Mouse (Mus musculus) liver, embryonic 14.5 days (tissue): Measurements from ENCODE around the gene Sparcl1. TPM values are rescaled to one million over a fixed set of nuclear protein-coding genes. Genes with fewer than 3 reads are reported as not detected.
A peak's percentile ranks its signal among the peaks of the same experiment; 100 is the strongest.

Experiments
- ATAC-seq: fragments of 200-750 bp; cut with Nextera tagmentation; 2 replicates; pipeline ENCODE4 v1.8.0; 2017; ENCODE audit warnings: moderate number of reproducible peaks, mild to moderate bottlenecking, moderate library complexity; ENCODE audit not compliant: insufficient read depth
- DNase-seq, 3 experiments: peaks; one replicate each; pipeline ENCODE4 v3.0.0-alpha.2; 2012 to 2013; ENCODE audit warnings: low read depth in 3 of 3, low spot score in 3 of 3
- H3K27ac ChIP-seq: fragments of 300-500 bp; sonication (generic); 2 replicates; pipeline ENCODE4 v1.5.1; 2014; ENCODE audit warnings: moderate library complexity, mild to moderate bottlenecking, control low read depth, inconsistent platforms
- H3K27me3 ChIP-seq: fragments of 300-500 bp; sonication (generic); 2 replicates; pipeline ENCODE4 v1.6.1; 2014; ENCODE audit warnings: mild to moderate bottlenecking, low read length, moderate library complexity; ENCODE audit not compliant: control insufficient read depth, insufficient read depth
- H3K36me3 ChIP-seq: fragments of 300-500 bp; sonication (generic); replicated peaks from 2 replicates; pipeline ENCODE4 v1.6.1; 2014; ENCODE audit warnings: low read depth; ENCODE audit not compliant: control insufficient read depth, insufficient read depth
- H3K4me1 ChIP-seq, 2 experiments: fragments of 200-500 bp in 1 of 2; fragments of 300-500 bp in 1 of 2; sonication (generic) in 1 of 2; replicated peaks; 2 replicates each; pipeline ENCODE4 v1.6.1; 2012 to 2014; ENCODE audit warnings: antibody characterized with exemption in 1 of 2, inconsistent platforms in 1 of 2, low read length in 1 of 2; ENCODE audit not compliant: control insufficient read depth in 2 of 2, insufficient read depth in 2 of 2
- H3K4me2 ChIP-seq: fragments of 300-500 bp; sonication (generic); 2 replicates; pipeline ENCODE4 v1.6.1; 2014; ENCODE audit warnings: low read depth, mild to moderate bottlenecking, control low read depth, moderate library complexity
- H3K4me3 ChIP-seq, 2 experiments: fragments of 200-500 bp in 1 of 2; fragments of 300-500 bp in 1 of 2; sonication (generic) in 1 of 2; 2 replicates each; pipeline ENCODE4 v1.5.1; 2012 to 2014; ENCODE audit warnings: low read depth in 2 of 2, low read length in 2 of 2, mild to moderate bottlenecking in 2 of 2, control low read depth in 1 of 2, inconsistent platforms in 1 of 2, moderate library complexity in 1 of 2; ENCODE audit not compliant: insufficient read depth in 1 of 2
- H3K9ac ChIP-seq: fragments of 300-500 bp; sonication (generic); replicated peaks from 2 replicates; pipeline ENCODE4 v1.6.1; 2014; ENCODE audit warnings: mild to moderate bottlenecking, control low read depth, moderate library complexity
- H3K9me3 ChIP-seq: fragments of 300-500 bp; sonication (generic); 2 replicates; pipeline ENCODE4 v1.6.1; 2016; ENCODE audit warnings: low read length, mixed read lengths; ENCODE audit not compliant: control insufficient read depth
- CTCF ChIP-seq: IDR thresholded peaks from 2 replicates; pipeline ENCODE4 v1.5.1; 2016; ENCODE audit warnings: antibody characterized with exemption, low read depth, control low read depth
- EP300 ChIP-seq: IDR thresholded peaks from 2 replicates; pipeline ENCODE4 v1.6.1; 2016; ENCODE audit warnings: antibody characterized with exemption, low read depth
- WGBS: fragments of 180-500 bp; shearing (Covaris S2); extraction: QIAGEN DNeasy Blood & Tissue Kit; methylation state at CpG from one replicate; pipeline ENCODE4 v1.1.7; 2014; ENCODE audit not compliant: insufficient replicate concordance; 5-methylcytosine and 5-hydroxymethylcytosine counted together
- polyA plus RNA-seq, 2 experiments: library from polyadenylated mRNA; depleted of rRNA in 1 of 2; stranded (reverse) in 1 of 2; unstranded in 1 of 2; fragments of >200 nt; fragmentation: Nextera tagmentation in 1 of 2; extraction: Ambion mirVana in 1 of 2; gene quantifications; 2 replicates each; pipeline versions ENCODE4 v1.2.1 to v1.2.3; 2012 to 2014

Sparcl1 gene
- polyA plus RNA-seq, 2 experiments = 1.0 to 1.4 TPM

- no peaks in the 10 kb centered on the region for H3K4me1 ChIP-seq
- no peaks in the 10 kb centered on the region for H3K27me3 ChIP-seq
- ATAC-seq = no peak
- no peak overlapping the region for H3K27ac ChIP-seq
- no peak overlapping the region for H3K4me3 ChIP-seq
- no peak overlapping the region for H3K4me2 ChIP-seq
- H3K9me3 ChIP-seq = no peaks in the 10 kb centered on the region
- H3K9ac ChIP-seq = no peak overlapping the region
- DNase-seq = no peak
- no peak for TF ChIP-seq EP300
- no peak for TF ChIP-seq CTCF
- 61% methylated on average over 12 of the region's 12 CpGs for WGBS
- H3K36me3 ChIP-seq = no peaks in the 10 kb centered on the region
Measured at GRCm38 (mm10) chr5:104126561-104127320, 13.2 kb upstream of the Sparcl1 start.

- Histone ChIP-seq H3K4me1 (no peaks in the 10 kb centered on the region), H3K4me3 (no peak overlapping the region), H3K9me3 (no peaks in the 10 kb centered on the region), H3K27me3 (no peaks in the 10 kb centered on the region), H3K27ac (no peak overlapping the region), H3K36me3 (no peaks in the 10 kb centered on the region), H3K4me2 (no peak overlapping the region), H3K9ac (no peak overlapping the region)
- TF ChIP-seq CTCF (no peak), EP300 (no peak)
- ATAC-seq (no peak), DNase-seq (no peak)
- WGBS = 59% methylated on average over 6 of the region's 6 CpGs
Measured at GRCm38 (mm10) chr5:104124016-104124658, 10.6 kb upstream of the Sparcl1 start.

- no peak for TF ChIP-seq EP300
- TF ChIP-seq CTCF = no peak
- no peaks in the 10 kb centered on the region for H3K36me3 ChIP-seq
- H3K27me3 ChIP-seq = no peaks in the 10 kb centered on the region
- ATAC-seq = no peak
- no peak overlapping the region for H3K4me3 ChIP-seq
- H3K9ac ChIP-seq = no peak overlapping the region
- no peak overlapping the region for H3K4me2 ChIP-seq
- no peaks in the 10 kb centered on the region for H3K4me1 ChIP-seq
- H3K9me3 ChIP-seq = no peaks in the 10 kb centered on the region
- DNase-seq = no peak
- no peak overlapping the region for H3K27ac ChIP-seq
- WGBS = 67% methylated on average over 4 of the region's 4 CpGs
Measured at GRCm38 (mm10) chr5:104115890-104116289, 2.4 kb upstream of the Sparcl1 start.

- H3K4me3 ChIP-seq = no peak overlapping the region
- no peak overlapping the region for H3K9ac ChIP-seq
- no peaks in the 10 kb centered on the region for H3K9me3 ChIP-seq
- no peak overlapping the region for H3K4me2 ChIP-seq
- H3K4me1 ChIP-seq = no peaks in the 10 kb centered on the region; a peak in 1 of 4 replicates
- ATAC-seq (peak; percentile 43; the same call in 1 of the 2 replicates), DNase-seq (no peak)
- TF ChIP-seq EP300 (no peak), CTCF (no peak)
- no peak overlapping the region for H3K27ac ChIP-seq
- WGBS = 37% methylated on average over 14 of the region's 14 CpGs
- H3K36me3 ChIP-seq = no peaks in the 10 kb centered on the region
- no peaks in the 10 kb centered on the region for H3K27me3 ChIP-seq
Measured at GRCm38 (mm10) chr5:104115118-104115517, 1.6 kb upstream of the Sparcl1 start.

GRCm38 (mm10) chr5:104112511-104112910 is 1.0 kb downstream of the Sparcl1 start:
- Histone ChIP-seq H3K27ac (no peak overlapping the region), H3K27me3 (no peaks in the 10 kb centered on the region), H3K9me3 (no peaks in the 10 kb centered on the region), H3K4me3 (no peak overlapping the region), H3K9ac (no peak overlapping the region), H3K4me2 (no peak overlapping the region), H3K36me3 (no peaks in the 10 kb centered on the region), H3K4me1 (peaks cover 0 to 8% of the 10 kb centered on the region in 2 experiments; a peak in 1 of 4 replicates)
- DNase-seq (no peak), ATAC-seq (no peak)
- WGBS = 6% methylated on average over 5 of the region's 5 CpGs
- no peak for TF ChIP-seq CTCF
- no peak for TF ChIP-seq EP300
